Mouse (Mus musculus) adipose tissue, adult 10 weeks (tissue): ENCODE results near the gene Tmod2. TPM values are rescaled to one million over a fixed set of nuclear protein-coding genes. Genes with fewer than 3 reads are reported as not detected.

Experiments
- polyA plus RNA-seq: library from polyadenylated mRNA; stranded (reverse); fragments of 350-450 nt; fragmentation: Illumina TruSeq; extraction: RNeasy Lipid Tissue Mini Kit (QIAGEN cat#74804); gene quantifications from one replicate; pipeline ENCODE4 v1.2.3, GENCODE M21; 2014; ENCODE audit warnings: low read depth, low replicate concordance

The Tmod2 gene
- polyA plus RNA-seq = 2.7 TPM

GRCm38 (mm10) chr9:75610571-75611493, at the start of gene Tmod2:
Tmod2 (minus strand) TSS chr9:75611325.

GRCm38 (mm10) chr9:75625556-75626307, 14.6 kb upstream of the Tmod2 start, which contains the start of gene Lysmd2:
Lysmd2 (plus strand) TSS chr9:75625741.

DNA sequence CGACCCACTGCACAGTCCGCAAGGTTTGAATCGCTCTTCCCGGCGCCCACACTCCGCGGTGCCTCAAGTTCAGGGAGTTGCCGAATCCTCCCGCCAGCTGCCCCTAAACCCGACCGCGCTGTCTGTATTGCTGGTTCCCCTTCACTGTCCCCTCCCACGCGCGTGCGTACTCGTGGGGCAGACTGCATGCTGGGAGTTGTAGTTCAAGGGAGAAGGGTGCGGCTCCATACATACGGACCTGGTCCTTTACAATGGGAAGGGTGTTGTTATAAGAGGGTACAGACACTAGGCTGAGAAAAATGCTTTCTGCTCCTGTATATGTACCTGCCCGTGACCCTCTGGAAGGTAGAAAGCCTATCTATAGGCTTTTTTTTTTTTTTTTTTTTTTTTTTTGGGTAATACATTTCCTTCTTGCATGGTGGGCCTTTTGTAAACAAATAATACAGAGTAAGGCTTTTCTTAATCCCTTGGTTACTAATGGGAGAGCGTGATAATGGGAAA, 51.6 kb downstream of the Tmod2 start, which contains the start of gene Tmod3:
Tmod3 (minus strand) TSS at position 146 of the 501 bp plus-strand sequence.

Other genes starting within 250 kb of the Tmod2 start
- gene Mapk6, start 201.3 kb downstream of the Tmod2 start, polyA plus RNA-seq = 50.1 TPM
- 17.4 TPM for gene Leo1, start 169.8 kb downstream of the Tmod2 start, polyA plus RNA-seq
- gene Tmod3, start 51.7 kb downstream of the Tmod2 start, polyA plus RNA-seq = 45.1 TPM
- 9.9 TPM for gene Lysmd2, start 14.4 kb upstream of the Tmod2 start, polyA plus RNA-seq
- gene Scg3, start 72.7 kb upstream of the Tmod2 start, polyA plus RNA-seq = 2.2 TPM
- gene Bmp5, start 164.0 kb upstream of the Tmod2 start, polyA plus RNA-seq = 0.51 TPM